Mouse (Mus musculus) cerebellum, adult (tissue): ENCODE data around the gene Rab9.
"Not testable (repeated sequence)": the region's sequence is repeated elsewhere in the genome, so short reads cannot be mapped to it uniquely, and the experiment has no call there.

Source experiments
- ATAC-seq: cut with Nextera tagmentation; 2 replicates; pipeline ENCODE4 v1.9.2; 2017; ENCODE audit warnings: mild to moderate bottlenecking, moderate library complexity, mixed read lengths; ENCODE audit not compliant: insufficient number of reproducible peaks, low FRiP score, low TSS enrichment

The Rab9 gene

DNA sequence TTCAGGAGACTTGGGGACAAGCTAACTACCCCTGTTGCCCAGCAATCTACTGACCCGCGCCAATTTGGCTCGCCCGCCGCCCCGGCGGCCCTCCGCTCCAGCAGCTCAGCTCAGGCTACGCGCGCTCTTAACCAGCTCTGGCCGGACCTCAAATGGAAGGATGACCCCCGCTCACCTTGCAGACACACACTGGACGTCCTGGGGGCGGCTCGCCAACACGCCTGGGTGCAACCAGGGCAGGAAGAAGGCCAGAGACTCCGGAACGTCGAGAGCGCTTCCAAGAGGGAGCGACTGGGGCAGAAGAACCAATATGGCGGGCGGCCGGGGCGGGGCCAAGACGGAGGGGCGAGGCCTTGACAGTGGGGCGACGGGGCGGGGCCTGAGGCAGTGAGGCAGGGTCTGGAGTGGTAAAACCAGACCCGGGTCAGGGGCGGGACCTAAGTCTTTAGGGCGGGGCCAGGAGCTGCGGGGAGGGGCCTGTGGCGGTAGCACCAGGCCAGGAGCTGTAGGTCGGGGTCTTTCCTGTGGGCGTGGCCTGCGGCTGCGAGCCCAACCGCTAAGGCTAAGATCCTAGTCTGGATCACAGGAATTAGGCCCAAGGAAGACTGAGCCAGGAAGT, at the start of gene Rab9:
Gene Rab9 (minus strand): TSS at position 503 of the 619 bp plus-strand sequence.
- ATAC-seq, result peak; percentile 93

DNA sequence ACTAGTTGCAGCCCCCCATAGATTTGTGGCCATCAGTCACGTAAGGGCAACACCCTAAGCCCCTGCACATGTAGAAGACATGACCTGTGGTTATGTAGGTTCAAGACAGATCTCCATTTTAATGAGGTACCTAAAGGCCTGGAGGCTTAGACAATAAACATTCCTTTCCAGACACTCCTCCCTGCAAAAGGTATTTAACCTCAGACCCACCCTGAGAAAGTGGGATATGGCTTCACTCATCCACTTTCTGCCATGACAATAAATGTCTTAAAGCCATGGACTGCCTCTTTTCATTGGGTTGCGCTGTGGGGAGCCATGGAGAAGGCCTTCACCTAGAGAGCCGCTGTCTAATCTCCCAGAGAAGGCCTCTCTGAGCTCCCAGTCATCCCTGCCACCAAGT, 48.5 kb upstream of the Rab9 start:
- ATAC-seq, result no peak

DNA sequence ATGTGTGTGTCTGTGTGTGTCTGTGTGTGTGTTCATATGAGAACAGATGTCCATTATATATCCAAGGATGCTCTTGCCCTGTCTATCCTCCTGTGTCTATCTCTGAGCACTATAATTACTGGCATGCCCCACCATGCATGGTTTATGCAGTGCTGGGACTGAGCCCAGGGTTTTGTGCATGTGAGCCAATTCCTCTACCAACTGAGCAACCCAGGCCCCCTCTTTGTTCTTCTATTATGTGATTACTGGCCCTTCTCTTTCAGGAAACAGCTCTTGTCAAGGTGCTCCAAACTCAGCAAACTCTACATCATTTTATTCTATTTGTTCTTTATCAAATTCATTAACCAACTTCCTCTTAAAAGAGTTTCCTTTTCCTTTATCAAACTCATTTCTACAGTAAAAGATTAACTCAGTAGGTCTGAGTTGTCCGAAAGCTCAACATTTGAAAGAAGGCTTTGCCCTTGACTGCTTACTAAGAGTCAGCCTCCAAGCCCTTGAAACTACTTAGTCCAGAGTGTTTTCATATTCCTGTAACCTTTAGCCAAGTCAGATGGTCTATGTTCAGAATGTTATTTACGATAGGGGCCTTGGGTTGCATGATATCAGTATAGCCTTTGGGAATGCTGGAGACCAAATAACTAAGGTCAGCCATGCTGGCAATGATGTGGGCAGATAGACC, 46.1 kb upstream of the Rab9 start:
- ATAC-seq, result no peak

GRCm38 (mm10) chrX:166520782-166521181, 41.1 kb upstream of the Rab9 start:
- no peak for ATAC-seq

GRCm38 (mm10) chrX:166518345-166518744, 38.7 kb upstream of the Rab9 start, which contains the start of gene Tceanc:
TSS of gene Tceanc (minus strand) at chrX:166518567.
- no peak for ATAC-seq

DNA sequence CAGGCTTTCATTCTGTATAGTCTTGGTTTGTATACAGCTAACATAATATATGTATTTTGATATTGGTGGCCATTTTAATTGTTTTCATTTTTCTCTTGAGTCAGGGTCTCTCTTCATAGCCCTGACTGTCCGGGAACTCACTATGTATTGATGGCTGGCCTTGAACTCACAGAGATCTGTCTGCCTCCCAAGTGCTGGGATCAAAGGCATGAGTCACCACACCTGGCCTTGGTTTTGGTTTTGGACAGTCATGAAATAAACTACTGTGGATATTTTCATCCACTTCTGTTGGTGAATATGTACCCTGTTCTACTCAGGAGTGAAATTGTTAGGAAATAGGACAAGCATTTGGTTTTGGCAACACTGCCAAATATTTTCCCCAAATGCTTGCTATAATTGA, 37.0 kb upstream of the Rab9 start:
- ATAC-seq, result no peak

- ATAC-seq, result no peak
These were observed 36.3 kb upstream of the Rab9 start for GRCm38 (mm10) chrX:166515923-166516322.

- not testable (repeated sequence) for ATAC-seq
These were observed 34.4 kb upstream of the Rab9 start for GRCm38 (mm10) chrX:166514035-166514434.

DNA sequence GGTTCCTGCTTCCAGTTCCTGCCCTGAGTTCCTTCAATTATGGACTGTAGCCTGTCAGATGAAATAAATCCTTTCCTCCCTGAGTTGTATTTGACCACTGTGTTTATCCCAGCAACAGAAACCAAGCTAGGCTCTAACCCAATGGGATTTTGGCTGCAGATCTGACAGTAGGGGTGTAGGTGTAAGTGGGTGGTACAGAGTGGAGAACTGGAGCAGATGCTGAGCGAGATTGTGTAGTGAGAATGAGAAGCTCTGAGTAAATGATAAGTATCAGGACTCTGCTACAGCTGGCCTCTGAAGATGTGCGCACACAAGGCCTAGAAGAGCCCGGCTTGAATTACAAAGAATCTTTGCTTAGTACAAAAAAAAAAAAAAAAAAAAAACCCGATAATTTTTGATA, 32.4 kb upstream of the Rab9 start:
- no peak for ATAC-seq

- no peak for ATAC-seq
These were observed 31.4 kb upstream of the Rab9 start for GRCm38 (mm10) chrX:166511107-166511506.

- ATAC-seq, result peak; percentile 99
These were observed 30.4 kb upstream of the Rab9 start for GRCm38 (mm10) chrX:166509761-166510738.

GRCm38 (mm10) chrX:166504421-166504820, 24.8 kb upstream of the Rab9 start:
- no peak for ATAC-seq

- no peak for ATAC-seq
These were observed 20.0 kb upstream of the Rab9 start for GRCm38 (mm10) chrX:166499496-166500190.

GRCm38 (mm10) chrX:166497771-166498170, 18.1 kb upstream of the Rab9 start:
- ATAC-seq, result no peak

- ATAC-seq, result no peak
These were observed 15.4 kb upstream of the Rab9 start for GRCm38 (mm10) chrX:166495052-166495451.

DNA sequence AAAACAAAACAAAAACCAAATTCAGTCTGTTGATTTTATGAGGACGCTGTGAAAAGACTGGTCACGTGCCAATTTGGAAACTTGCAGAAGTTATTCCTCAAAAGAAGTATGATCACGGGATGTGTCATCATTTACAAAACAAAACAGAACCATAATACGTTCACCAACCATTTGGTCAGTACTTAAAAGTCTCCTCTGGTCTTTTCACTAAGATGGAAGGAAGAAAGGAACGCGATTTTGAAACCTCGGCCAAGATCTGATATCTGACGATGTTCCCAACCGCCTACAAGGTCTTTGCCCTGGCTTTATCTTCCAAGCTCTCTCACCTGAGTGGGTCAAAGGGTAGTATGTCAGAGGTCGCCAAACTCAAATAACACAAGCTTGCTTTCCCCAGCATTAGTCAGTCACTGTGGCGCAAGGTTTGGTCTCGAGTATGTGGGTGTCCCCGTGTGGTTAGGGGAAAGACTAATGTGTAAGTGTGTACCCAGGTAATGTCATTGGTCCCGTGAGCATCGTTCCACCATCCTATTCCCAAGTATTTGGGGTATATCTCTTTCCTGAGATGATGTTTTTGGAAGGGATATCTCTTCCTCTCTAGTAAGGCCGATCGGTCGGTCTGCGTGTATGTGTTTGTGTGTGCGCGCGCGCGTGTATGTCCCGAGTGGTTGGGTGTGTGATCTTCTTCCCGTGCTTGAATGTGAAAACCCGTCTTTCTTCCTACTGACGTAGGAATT, 869 bp downstream of the Rab9 start:
- ATAC-seq, result 0 out of 2 replicates have a peak, but pooled peaks have one; percentile 2

DNA sequence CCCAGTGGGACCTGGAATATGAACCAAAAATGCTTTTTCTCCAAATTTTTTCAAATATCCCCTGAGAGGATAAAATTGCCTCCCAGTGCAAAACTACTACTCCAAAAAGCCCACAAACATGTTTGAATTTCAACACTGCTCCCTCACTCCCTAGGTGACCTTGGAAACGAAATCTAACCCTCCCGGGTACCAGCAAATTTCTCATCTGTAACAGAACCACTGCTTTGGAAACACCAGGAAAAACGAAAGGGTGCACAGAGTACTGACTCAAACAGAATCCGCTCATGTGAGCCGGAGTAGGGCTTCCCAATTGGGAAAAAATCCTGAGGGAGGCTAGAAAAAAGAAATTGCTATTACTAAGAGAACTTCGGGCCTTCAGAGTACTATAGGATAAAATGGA, 2.3 kb downstream of the Rab9 start:
- no peak for ATAC-seq

DNA sequence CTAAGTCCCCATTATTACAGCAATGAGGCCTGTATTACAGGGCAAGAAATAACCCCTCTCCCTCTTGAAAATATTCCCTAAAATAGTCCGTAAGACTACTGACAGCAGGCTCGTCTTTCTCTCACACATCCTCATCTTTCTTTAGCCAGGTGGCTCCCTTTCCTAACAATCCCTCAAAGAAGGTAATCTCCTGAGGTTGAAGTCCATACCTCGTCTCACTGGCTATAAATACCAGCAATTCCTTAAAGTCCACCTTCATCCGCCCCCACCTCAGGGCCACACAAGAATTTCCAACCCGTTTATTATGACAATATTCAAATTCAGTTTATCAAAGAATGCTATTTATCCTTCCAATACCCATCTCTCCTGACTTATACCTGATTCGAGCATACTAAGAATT, 7.1 kb downstream of the Rab9 start:
- ATAC-seq, result no peak

DNA sequence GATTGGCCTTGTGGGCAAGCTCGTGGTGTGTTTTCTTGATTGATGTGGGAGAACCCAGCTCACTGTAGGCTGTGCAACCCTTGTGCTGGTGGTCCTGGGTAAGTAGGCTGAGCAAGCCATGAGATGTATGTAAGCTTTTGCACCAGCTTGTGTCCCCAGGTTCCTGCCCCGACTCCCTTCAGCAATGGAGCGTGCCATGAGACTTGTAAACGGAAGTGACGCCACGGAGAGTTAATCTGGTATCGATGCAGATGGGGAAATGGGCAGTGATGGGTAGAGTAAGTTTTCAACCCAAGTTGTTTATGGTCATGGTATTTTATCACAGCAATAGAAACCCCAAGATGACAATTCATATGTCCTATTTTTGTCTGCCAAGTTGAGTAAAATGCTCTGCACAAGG, 11.3 kb downstream of the Rab9 start:
- no peak for ATAC-seq

- no peak for ATAC-seq
These were observed 24.1 kb downstream of the Rab9 start for GRCm38 (mm10) chrX:166455525-166455924.
